In the genomic region with DNA sequence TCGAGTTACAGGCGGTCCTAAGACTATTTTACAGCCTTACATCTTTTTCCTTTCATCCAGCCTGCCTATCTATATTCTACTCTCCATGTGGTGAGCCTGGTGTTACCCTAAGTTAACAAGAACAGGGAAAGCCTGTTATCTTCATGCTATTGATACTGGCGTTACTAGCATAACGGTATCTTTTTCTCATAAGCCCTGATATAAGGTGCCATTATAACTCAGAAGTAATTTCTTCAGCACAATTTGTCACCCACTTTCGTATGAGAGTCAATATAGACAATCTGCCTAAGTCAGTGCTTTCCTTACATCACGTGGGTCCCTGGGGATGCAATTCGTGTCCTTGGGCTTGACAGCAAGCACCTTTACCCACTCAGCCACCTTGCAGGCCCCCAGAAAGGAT, we compare ENCODE assay signal across 8 mouse cellular contexts. TPM values are rescaled to one million over a fixed set of nuclear protein-coding genes. Genes with fewer than 3 reads are reported as not detected.
DNase-seq lines count a peak whose midpoint lies in the region; ATAC-seq and TF ChIP-seq lines count a peak whose summit lies in the region.

No protein-coding gene starts in this region.

- H3K79me2 ChIP-seq in heart, adult 2 months (replicated peaks; ENCODE audit: control insufficient read depth, insufficient read depth, low read length), result peaks cover 6% of the 10 kb centered on the region
- peaks cover 26% of the 10 kb centered on the region for H3K79me2 ChIP-seq in CH12.LX (replicated peaks; ENCODE audit: control insufficient read depth, extremely low read depth, insufficient read depth, poor library complexity, severe bottlenecking)

- peak overlapping the region; percentile 72 for H3K4me3 ChIP-seq in heart, adult 2 months
- peak overlapping the region in 1 of 3 experiments; percentile 93 for H3K4me3 ChIP-seq in CH12.LX (replicated peaks in 1 of 3; ENCODE audit: low read depth in 2 of 3, low read length in 2 of 3, poor library complexity in 1 of 3)
- H3K4me3 ChIP-seq in forebrain, embryonic 15.5 days, result peak overlapping the region; percentile 86; the same call in 1 of the 2 replicates
- peak overlapping the region; percentile 74 for H3K4me3 ChIP-seq in liver, postnatal 0 days (ENCODE audit: low read depth, low read length)

- peak overlapping the region; percentile 92 for H3K27ac ChIP-seq in heart, adult 2 months
- H3K27ac ChIP-seq in CH12.LX (ENCODE audit: insufficient read depth, low read depth), result no peak overlapping the region
- H3K27ac ChIP-seq in forebrain, embryonic 15.5 days (replicated peaks), result no peak overlapping the region
- no peak overlapping the region; the same call in 1 of the 2 replicates for H3K27ac ChIP-seq in liver, postnatal 0 days (ENCODE audit: low read depth)

- H3K9me3 ChIP-seq in CH12.LX (replicated peaks; ENCODE audit: low read length), result no peaks in the 10 kb centered on the region
- no peaks in the 10 kb centered on the region for H3K9me3 ChIP-seq in forebrain, embryonic 15.5 days
- H3K9me3 ChIP-seq in liver, postnatal 0 days (ENCODE audit: low read length), result no peaks in the 10 kb centered on the region

- TF ChIP-seq CTCF in heart, adult 2 months (IDR thresholded peaks at IDR 0.05), result no peak
- TF ChIP-seq CTCF in CH12.LX (conservative IDR thresholded peaks at IDR 0.05 in 1 of 2, IDR thresholded peaks at IDR 0.05 in 1 of 2; ENCODE audit: low read depth in 2 of 2, low read length in 2 of 2), result no peak
- TF ChIP-seq CTCF in liver, postnatal 0 days (IDR thresholded peaks at IDR 0.05; ENCODE audit: low read depth), result no peak

- peak overlapping the region; percentile 70 for H3K4me2 ChIP-seq in CH12.LX (ENCODE audit: insufficient read depth, low read depth, poor library complexity, severe bottlenecking)
- peak overlapping the region; percentile 82; the same call in 1 of the 2 replicates for H3K4me2 ChIP-seq in forebrain, embryonic 15.5 days (replicated peaks)
- peak overlapping the region; percentile 74 for H3K4me2 ChIP-seq in liver, postnatal 0 days (ENCODE audit: low read depth, low read length)

- peaks cover 22% of the 10 kb centered on the region for H3K36me3 ChIP-seq in heart, adult 2 months (ENCODE audit: control insufficient read depth, insufficient read depth, low read length)
- H3K36me3 ChIP-seq in CH12.LX (replicated peaks in 1 of 2; ENCODE audit: control insufficient read depth in 1 of 2, insufficient read depth in 1 of 2, low read length in 1 of 2), result peaks cover 7 to 16% of the 10 kb centered on the region in 2 experiments
- H3K36me3 ChIP-seq in forebrain, embryonic 15.5 days, result no peaks in the 10 kb centered on the region
- 0 out of 2 replicates have a peak, but pooled peaks cover 5% of the 10 kb centered on the region for H3K36me3 ChIP-seq in liver, postnatal 0 days (replicated peaks; ENCODE audit: insufficient read depth, low read length)

- peaks cover 3% of the 10 kb centered on the region for H3K4me1 ChIP-seq in heart, adult 2 months (ENCODE audit: control insufficient read depth, insufficient read depth, low read length)
- H3K4me1 ChIP-seq in CH12.LX (ENCODE audit: control insufficient read depth in 1 of 2, insufficient read depth in 2 of 2), result peaks cover 4 to 15% of the 10 kb centered on the region in 2 experiments; a peak in 3 of 4 replicates
- H3K4me1 ChIP-seq in forebrain, embryonic 15.5 days, result 0 out of 2 replicates have a peak, but pooled peaks cover 9% of the 10 kb centered on the region
- peaks cover 16% of the 10 kb centered on the region for H3K4me1 ChIP-seq in liver, postnatal 0 days (ENCODE audit: insufficient read depth)

- no peak for TF ChIP-seq POLR2A in heart, adult 2 months (IDR thresholded peaks at IDR 0.05; ENCODE audit: insufficient read depth, low read depth, low read length)
- TF ChIP-seq POLR2A in CH12.LX (IDR thresholded peaks at IDR 0.05; ENCODE audit: low read depth, low read length), result no peak

- in situ Hi-C loops in CH12.LX (cut with MboI; ENCODE audit: low pct_ligation_motif_present, low pct_unique_long_range_greater_than_20kb, low sequenced_read_pairs), result no loop called here

- no peak for TF ChIP-seq EP300 in heart, adult 2 months (IDR thresholded peaks at IDR 0.05; ENCODE audit: insufficient read depth, low read depth, low read length)
- no peak for TF ChIP-seq EP300 in CH12.LX (IDR thresholded peaks at IDR 0.05; ENCODE audit: low read length)
- peak; percentile 7; the same call in 1 of the 2 replicates for TF ChIP-seq EP300 in liver, postnatal 0 days (IDR thresholded peaks at IDR 0.05; ENCODE audit: low read depth)

- H3K27me3 ChIP-seq in heart, adult 2 months (ENCODE audit: control insufficient read depth, insufficient read depth, low read length), result no peaks in the 10 kb centered on the region
- peaks cover 3% of the 10 kb centered on the region for H3K27me3 ChIP-seq in CH12.LX (replicated peaks)
- H3K27me3 ChIP-seq in forebrain, embryonic 15.5 days, result no peaks in the 10 kb centered on the region
- H3K27me3 ChIP-seq in liver, postnatal 0 days (ENCODE audit: insufficient read depth, low read length), result no peaks in the 10 kb centered on the region

- no peak for ATAC-seq in forebrain, embryonic 15.5 days (replicated peaks)
- no peak for ATAC-seq in liver, postnatal 0 days

- dilution Hi-C loops in CH12.LX (cut with MboI; ENCODE audit: extremely low pct_ligation_motif_present, extremely low pct_unique_long_range_greater_than_20kb, low sequenced_read_pairs), result no loop called here

- H3K9ac ChIP-seq in heart, adult 2 months (ENCODE audit: low read depth, low read length), result no peak overlapping the region
- peak overlapping the region; percentile 72; the same call in 1 of the 2 replicates for H3K9ac ChIP-seq in CH12.LX (ENCODE audit: insufficient read depth, low read depth)
- H3K9ac ChIP-seq in forebrain, embryonic 15.5 days (replicated peaks), result no peak overlapping the region
- H3K9ac ChIP-seq in liver, postnatal 0 days (replicated peaks), result no peak overlapping the region

- intact Hi-C loops in heart, adult 2 months (cut with DNase I), result loop anchor here (10.0 kb wide), 1 partner anchor 274 kb away; the partner anchor contains the start of gene Tmem167b
- intact Hi-C loops in heart, postnatal 14 days (cut with DNase I), result loop anchor here (2.0 kb wide), 1 partner anchor 68 kb away; no protein-coding TSS in a partner anchor

- WGBS in heart, adult 2 months, result 53% methylated on average over 7 of the region's 7 CpGs
- 85% methylated on average over 7 of the region's 7 CpGs for WGBS in forebrain, embryonic 15.5 days
- 58% methylated on average over 7 of the region's 7 CpGs for WGBS in liver, postnatal 0 days (ENCODE audit: insufficient replicate concordance)

- no peak for TF ChIP-seq RAD21 in CH12.LX (IDR thresholded peaks at IDR 0.05; ENCODE audit: low read depth, low read length)

- DNase-seq in heart, adult 2 months, result no peak
- no peak for DNase-seq in heart, postnatal 14 days
- DNase-seq in CH12.LX (ENCODE audit: extremely low read depth), result no peak
- no peak for DNase-seq in liver, postnatal 0 days
- DNase-seq in urinary bladder, postnatal 25 days (ENCODE audit: low spot score), result no peak
- no peak for DNase-seq in right cerebral cortex, adult 18-20 months
- DNase-seq in gastrocnemius, adult 18-20 months (ENCODE audit: low spot score), result no peak

TF ChIP-seq in CH12.LX, 34 proteins besides CTCF, POLR2A, EP300 and RAD21:
- TF ChIP-seq SIN3A (IDR thresholded peaks at IDR 0.05; ENCODE audit: low read length), result no peak
TF ChIP-seq in CH12.LX: peak in this region for 0.

RNA-seq across cellular contexts. Expression of gene Stxbp3, which starts 1.3 kb away (rescaled TPM):
- total RNA-seq in heart, adult 2 months (2021), result 10 to 100 TPM; 25.7 to 27.3 TPM
- 7.0 and 11.8 TPM in 2 replicates for polyA plus RNA-seq in heart, adult 2 months (2012; rRNA removed)
- 10 to 100 TPM; 25.9 to 31.3 TPM for total RNA-seq in heart, postnatal 14 days (2021)
- total RNA-seq in CH12.LX (2012; rRNA removed) (14.5 and 21.5 TPM in 2 replicates), CH12.LX (2014; rRNA removed) (14.4 and 16.7 TPM in 2 replicates)
- polyA plus RNA-seq in CH12.LX (2012; ENCODE audit: insufficient read length, low read depth), result 12.1 and 16.7 TPM in 2 replicates
- 13.3 and 14.7 TPM in 2 replicates for polyA plus RNA-seq in forebrain, embryonic 15.5 days (2015; fragmentation: Nextera tagmentation; extraction: Ambion mirVana)
- polyA plus RNA-seq in liver, postnatal 0 days (2015; fragmentation: Nextera tagmentation; extraction: Ambion mirVana), result 18.1 and 19.3 TPM in 2 replicates
- 10 to 100 TPM; 37.0 to 39.0 TPM for total RNA-seq in gastrocnemius, adult 18-20 months (2021)

RNA-seq across cellular contexts. Expression of gene Fndc7, which starts 50.8 kb away (rescaled TPM):
- under 1 TPM; 0.08 to 0.16 TPM for total RNA-seq in heart, adult 2 months (2021)
- 0.27 and 0.47 TPM in 2 replicates for polyA plus RNA-seq in heart, adult 2 months (2012; rRNA removed)
- under 1 TPM in 1 of 2 experiments, not detected in 1; 0.12 TPM for total RNA-seq in heart, postnatal 14 days (2021)
- total RNA-seq in CH12.LX (2012; rRNA removed) (0.42 and 0.81 TPM in 2 replicates), CH12.LX (2014; rRNA removed) (1.1 TPM in 2 replicates)
- polyA plus RNA-seq in CH12.LX (2012; ENCODE audit: insufficient read length, low read depth), result 0.57 and 0.61 TPM in 2 replicates
- polyA plus RNA-seq in forebrain, embryonic 15.5 days (2015; fragmentation: Nextera tagmentation; extraction: Ambion mirVana), result not detected in 2 replicates
- polyA plus RNA-seq in liver, postnatal 0 days (2015; fragmentation: Nextera tagmentation; extraction: Ambion mirVana), result 0.06 and 0.09 TPM in 2 replicates
- total RNA-seq in gastrocnemius, adult 18-20 months (2021), result not detected
